Mouse (Mus musculus) small intestine, adult 2 months (tissue): ENCODE results near the gene Fbxo46.

Source experiments
- CTCF ChIP-seq: fragments of 200-500 bp; IDR thresholded peaks from 2 replicates; pipeline ENCODE4 v1.5.1; 2012; ENCODE audit warnings: low read depth, mild to moderate bottlenecking, control low read depth, inconsistent platforms, low read length, moderate library complexity, mixed read lengths; ENCODE audit not compliant: insufficient replicate concordance, insufficient read length; ENCODE audit errors: extremely low read depth
- POLR2A ChIP-seq: fragments of 200-500 bp; IDR thresholded peaks from 2 replicates; pipeline ENCODE4 v1.6.1; 2012; ENCODE audit warnings: low read depth, mild to moderate bottlenecking, control low read depth, inconsistent platforms, low read length, moderate library complexity

GRCm38 (mm10) chr7:19083701-19084100 lies 36.0 kb upstream of the Fbxo46 start, which contains the start of gene Dmpk:
- TF ChIP-seq CTCF (no peak), POLR2A (no peak; the same call in 1 of the 2 replicates)
